Mouse (Mus musculus): ENCODE measurements around the gene Cdk2.
"Not testable (repeated sequence)": the region's sequence is repeated elsewhere in the genome, so short reads cannot be mapped to it uniquely, and the experiment has no call there.

Cdk2 gene

DNA sequence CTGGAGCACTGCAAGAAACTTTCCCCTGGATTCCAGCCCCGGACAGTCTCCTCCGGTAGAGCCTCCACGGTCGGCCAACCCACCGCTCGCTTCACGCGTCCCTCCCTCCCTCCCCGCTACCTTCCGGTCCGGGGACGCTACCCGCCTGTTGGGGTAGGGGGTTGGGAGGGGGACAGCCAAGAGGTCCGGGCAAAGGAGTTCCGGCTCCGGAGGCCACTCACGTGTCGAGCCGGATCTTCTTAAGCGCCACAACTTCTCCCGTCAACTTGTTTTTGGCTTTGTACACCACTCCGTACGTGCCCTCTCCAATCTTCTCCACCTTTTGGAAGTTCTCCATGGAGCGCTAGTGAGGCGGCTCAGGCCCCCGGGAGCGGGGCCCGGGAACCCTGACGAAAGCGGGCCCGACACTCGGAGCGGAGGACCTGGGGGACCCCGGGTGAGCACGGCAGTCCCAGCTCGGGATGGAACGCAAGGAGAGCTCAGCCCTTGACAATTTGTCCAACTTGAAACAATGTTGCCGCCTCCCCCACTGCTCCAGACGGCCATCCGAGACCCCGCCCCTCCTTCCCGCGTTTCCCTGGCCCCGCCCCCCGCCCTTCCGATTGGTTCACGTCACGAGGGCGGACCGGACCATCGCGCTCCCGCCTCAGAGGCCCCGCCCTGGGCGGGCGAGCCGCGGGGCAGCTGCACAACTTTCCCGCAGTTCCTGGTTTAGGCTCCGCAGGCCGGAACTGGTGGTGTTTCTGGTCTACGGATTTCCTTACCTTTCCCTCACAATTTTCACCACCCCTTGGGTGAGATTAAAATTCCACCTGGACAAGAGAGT lies at the start of gene Cdk2:
TSS of gene Cdk2 (minus strand) at position 541 of the 826 bp plus-strand sequence.
- in situ Hi-C loops (cut with MboI), result no loop called here

DNA sequence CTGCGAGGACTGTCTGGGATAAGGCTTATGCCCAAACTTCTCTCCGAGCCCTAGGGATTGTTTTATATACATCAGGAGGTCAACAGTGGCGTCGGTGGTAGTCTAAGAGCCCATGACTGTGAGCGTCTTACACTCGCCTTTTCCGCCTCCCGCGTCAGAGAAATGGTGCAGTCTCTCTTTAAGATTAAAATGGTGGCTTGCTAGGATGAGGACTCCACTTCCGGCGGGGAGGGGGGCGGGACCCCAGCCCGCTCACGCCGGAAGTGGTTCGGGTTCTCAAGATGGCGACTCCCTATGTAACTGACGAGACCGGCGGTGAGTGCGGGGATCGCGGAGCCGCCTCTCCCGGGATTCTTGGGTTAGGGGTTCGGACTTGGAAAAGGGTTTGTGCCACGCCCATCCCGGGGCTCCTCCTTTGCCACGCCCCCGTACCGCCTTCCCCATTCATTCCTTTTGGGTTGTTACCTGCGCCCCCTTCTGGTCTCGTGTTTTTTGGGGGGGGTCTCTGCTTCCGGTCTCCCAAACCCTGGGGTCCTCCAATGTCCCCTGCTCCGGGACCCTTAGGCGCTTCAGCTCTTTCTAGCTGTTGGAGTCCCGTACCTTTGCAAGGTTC lies 43.5 kb upstream of the Cdk2 start:
- in situ Hi-C loops (cut with MboI), result no loop called here

DNA sequence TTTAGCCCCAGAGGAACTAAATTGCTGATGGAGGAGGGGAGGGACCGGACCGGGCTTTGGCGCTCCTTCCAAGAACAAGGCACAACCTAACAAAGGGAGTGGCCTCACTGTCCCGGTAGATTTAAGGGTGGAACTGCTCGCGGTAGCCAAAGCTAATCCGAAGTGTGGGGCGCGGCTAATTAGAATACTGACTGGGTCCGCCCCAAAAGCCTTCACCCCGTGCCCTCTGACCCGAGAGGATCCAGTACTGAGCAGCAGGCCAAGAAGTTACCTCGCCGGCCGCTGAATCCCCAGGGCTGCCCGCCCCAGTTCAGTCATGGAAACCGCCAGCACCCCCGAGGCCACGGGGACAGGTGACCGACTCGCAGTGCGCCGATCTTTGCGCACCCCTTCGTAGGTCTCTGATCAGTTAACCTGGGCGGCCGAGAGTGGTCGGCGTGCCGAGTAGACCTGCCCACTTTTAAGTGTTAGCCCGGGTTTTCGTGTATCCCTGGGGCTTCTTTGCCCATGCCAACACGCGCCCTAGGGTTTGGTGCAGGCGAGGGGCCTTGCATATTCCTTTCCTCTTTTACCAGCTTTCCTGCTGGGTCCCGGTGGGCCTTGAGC lies 42.9 kb upstream of the Cdk2 start, which contains the start of gene Pym1:
TSS of gene Pym1 (plus strand) at position 244 of the 606 bp plus-strand sequence.
- in situ Hi-C loops (cut with MboI), result no loop called here

DNA sequence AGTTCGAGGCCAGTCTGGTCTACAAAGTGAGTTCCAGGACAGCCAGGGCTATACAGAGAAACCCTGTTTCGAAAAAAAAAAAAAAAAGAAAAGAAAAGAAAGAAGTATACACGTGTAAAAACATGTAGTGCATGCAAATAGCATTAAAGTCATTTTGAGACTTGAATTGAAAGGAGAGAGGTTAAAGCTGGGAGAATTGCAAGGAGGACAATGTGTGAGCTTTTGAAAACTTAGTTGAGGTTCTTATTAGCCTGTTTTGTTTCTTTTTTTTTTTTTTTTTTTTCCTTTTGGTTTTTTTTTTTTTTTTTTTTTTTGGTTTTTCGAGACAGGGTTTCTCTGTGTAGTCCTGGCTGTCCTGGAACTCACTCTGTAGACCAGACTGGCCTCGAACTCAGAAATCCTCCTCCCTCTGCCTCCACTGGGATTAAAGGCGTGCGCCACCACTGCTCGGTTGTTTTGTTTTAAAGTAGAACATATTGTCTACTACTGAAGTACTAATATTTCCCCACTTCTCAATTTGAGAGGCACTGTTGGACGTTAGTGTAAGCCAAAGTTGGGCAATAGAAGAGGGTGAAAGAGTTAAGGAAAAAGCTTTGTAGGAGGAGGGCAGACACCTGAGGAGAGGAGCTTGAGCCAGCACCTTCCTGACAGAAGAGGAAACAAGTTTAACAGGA lies 42.3 kb upstream of the Cdk2 start:
- in situ Hi-C loops (cut with MboI), result no loop called here

DNA sequence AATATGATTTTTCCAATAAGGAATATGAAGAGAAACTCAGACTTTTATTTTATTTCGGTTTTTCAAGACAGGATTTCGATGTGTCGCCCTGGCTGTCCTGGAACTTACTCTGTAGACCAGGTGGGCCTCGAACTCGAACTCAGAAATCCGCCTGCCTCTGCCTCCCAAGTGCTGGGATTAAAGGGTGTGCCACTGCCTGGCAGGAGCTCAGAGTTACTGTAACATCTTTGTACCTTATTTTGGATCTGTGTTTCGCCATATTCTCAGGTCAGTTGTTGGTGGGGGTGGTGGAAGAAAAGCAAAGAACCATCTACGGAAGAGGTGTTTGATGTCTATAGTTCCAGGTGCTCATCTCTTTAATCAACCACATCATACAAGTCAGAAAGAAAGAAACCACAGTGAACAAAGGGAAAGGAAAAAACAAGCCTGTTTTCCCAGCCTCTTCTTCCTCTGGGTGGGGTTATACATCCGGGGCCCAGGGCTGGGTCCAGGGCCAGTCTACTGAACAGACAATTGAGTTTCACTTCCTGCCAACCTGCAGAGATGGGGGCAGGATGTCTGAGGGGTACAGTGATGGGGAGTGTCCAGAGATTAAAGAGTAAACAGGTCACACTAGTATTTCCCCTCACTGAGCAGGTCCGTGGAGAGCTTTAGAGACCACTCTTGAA lies 41.2 kb upstream of the Cdk2 start:
- in situ Hi-C loops (cut with MboI), result no loop called here

DNA sequence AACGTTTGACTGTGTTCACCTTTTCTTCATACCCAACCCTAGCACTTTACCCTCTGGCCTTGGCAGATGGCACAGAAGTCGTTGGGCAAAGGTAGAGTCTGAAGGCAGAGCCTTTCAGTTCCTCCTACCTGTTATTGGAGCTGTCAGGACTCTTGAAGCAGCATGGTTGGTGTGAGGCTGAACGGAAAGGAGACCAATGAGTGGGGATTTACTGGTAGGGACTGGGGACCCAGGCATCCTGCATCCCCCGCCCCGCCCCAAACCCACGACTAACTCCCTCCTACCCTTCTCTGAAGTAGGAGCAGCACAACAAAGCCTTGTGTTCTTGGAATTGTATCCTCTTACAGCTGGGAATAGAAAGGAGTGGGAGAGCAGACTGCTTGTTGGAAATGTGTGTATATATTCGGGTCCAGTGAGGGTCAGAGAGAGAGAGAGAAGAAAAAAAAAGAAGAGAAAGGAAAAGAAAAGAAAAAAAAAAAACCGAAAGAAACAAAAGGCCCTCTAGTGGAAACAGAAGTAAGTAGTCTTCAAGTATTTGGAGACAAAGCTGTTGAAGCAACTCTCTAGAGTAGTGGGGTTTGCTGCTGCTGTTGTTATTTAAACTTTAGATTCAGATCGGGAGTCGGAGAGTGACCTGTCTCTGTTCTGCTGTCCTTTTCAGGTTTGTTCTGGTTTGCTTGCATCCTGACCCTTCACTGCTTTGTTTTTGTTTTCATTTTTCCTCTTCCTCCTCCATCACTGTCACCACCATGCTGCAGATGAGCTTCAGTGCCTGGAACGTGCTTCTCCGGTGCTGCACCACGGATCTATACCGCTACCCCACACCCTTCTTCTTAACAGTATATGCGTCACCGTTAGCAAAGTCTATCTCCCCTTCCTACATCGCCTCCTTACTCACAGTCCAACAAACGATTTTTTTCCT lies 40.1 kb upstream of the Cdk2 start, which contains the start of gene Dgka:
TSS of gene Dgka (minus strand) at position 176 of the 922 bp plus-strand sequence.
- in situ Hi-C loops (cut with MboI), result no loop called here

DNA sequence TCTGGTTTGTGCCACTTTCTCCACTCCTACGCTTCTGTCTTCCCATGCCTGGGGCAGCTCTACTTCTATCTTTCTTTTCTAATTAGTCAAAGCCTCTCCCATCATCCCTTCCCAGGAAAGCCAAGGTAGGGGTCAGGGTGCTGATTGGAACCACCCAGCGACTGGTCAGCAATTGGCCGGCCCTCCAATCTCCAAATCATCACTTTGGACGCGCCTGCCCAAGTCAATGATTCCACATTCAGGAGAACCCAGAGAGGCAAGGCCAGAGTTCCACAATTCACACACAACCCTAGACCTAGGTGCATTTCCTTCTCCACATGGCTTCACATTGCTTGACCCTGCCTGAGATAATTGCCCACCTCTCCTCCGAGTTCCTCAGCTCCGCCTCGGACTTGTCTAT lies 39.4 kb upstream of the Cdk2 start:
- in situ Hi-C loops (cut with MboI), result no loop called here

DNA sequence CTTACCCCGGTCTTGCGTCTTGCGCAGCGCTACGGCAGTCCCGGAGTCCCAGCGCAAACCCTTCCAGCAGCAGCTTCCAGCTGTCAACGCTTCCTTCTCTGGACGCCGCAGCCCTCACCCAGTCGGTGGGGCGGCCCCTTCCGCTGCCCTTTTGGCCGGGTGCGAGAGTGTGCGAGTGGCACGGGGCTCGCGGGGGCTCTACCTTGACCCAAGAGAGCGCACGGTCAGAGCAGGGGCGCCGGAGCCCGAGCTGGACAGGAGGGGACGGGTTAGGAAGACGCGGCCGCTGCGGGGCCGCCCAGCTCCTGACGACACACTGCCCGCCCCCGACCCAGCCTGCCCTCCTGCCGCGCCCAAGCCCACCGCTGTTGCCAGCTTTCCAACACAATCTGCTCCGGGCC lies 39.0 kb upstream of the Cdk2 start:
- in situ Hi-C loops (cut with MboI), result no loop called here

DNA sequence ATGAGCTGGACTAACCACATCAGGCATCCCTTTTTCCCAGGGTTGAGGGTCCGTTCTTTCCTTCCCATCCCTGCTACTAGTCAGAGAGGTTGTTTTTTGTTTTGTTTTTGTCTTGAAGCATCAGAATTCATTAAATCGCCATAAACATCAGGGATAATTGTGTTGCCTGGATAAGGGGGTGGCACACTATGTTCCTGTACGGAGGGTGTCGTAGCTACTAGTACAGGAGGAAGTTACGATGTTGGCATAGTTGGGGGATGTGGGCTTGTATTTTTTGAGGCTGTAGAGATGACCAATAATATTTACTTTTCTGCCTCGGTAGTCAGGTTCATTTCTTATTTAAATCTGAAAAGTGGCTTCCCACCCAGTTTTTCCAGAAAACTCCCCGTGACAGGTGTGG lies 38.4 kb upstream of the Cdk2 start:
- in situ Hi-C loops (cut with MboI), result no loop called here

DNA sequence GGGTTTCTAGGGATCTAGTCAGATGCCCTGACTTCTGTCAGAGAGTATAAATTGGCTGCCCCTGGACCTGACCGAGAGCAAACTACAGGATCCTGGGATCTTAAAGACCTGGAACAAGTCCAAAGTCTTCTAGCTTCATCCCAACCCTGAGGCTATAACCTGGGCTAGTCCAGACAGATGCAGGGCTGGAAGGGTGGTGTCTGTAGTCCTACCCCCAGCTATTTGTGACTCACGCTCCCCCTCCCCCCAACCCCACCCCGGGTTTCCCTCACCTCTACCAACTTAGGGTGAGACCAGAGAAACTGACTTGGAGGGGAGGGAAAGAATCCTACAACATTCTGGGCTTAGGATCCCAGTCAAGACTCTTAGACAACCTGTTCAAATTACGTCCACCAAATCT lies 37.8 kb upstream of the Cdk2 start:
- in situ Hi-C loops (cut with MboI), result no loop called here

DNA sequence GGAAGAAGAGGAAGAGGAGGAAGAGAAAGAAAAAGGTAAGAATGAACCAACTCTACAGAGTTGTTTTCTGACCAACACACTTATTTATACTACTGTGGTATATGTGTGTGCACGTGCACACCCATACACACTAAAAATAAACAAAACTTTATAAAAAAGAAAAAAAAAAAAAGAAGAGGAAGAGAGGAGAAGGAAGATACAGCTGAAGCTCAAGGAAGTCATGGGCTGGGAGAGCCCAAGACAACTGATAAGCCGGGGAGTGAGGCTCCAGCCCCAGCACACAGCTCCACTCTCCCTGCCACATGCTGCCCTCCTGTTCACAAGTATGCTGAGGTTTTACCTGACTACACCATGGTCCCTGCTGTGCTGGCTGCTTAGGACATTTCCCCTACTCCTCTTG lies 35.5 kb upstream of the Cdk2 start:
- in situ Hi-C loops (cut with MboI), result no loop called here

DNA sequence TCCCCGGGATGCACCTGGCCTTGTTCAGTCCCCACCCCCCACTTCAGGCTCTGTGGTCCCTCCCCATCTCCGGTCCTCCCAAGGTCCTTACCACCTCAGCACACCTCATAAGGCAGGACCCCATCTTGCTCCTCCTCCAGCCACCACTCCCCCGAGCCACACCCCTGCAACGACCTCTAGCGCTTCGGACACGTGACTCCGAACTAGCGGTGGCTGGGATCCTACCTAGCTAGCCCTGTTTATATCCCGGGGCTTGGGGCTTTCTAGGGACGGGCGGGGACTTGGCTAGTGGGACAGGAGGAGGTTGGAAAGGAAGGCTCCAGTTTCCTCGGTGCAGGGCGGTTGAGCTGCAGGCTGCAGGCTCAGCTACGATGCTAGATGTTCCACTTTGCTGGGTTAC lies 32.6 kb upstream of the Cdk2 start:
- in situ Hi-C loops (cut with MboI), result no loop called here

DNA sequence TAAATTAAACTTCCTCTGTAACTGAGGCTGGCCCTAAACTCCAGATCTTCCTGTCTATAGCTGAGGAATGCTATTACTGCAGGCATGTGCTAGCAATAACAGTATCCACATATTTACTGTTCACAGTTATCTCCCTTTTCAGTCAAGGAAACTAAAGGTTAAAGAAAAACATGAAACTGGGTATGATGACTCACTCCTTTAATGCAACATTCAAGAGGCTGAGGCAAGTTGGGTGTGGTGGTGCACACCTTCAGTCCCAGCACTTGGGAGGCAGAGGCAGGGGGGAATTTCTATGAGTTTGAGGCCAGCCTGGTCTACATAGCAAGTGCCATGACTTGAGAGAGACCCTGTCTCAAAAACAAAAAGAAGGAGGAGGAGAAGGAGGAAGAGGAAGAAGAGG lies 27.2 kb upstream of the Cdk2 start:
- in situ Hi-C loops (cut with MboI), result no loop called here

DNA sequence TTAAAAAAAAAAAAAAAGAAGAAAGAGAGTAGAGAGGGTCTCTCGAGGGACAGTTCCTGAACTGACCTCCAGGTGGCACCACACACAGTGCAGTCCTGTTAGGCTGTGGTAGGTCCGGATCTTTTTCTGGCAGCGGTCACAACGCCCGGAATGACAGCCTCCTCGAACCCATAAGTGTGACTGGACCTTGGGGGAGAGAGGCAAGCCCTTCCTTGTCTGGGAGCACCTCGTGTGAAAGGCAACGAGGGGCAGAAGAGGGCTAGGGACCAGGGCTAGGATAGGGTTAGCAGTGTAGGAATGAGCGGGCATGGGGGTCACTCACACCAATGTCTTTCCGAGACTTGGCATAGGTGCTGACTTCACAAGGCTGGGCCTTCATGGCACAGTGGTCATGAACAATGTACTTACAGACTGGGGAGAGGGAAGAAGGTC lies 26.2 kb upstream of the Cdk2 start:
- in situ Hi-C loops (cut with MboI), result no loop called here

DNA sequence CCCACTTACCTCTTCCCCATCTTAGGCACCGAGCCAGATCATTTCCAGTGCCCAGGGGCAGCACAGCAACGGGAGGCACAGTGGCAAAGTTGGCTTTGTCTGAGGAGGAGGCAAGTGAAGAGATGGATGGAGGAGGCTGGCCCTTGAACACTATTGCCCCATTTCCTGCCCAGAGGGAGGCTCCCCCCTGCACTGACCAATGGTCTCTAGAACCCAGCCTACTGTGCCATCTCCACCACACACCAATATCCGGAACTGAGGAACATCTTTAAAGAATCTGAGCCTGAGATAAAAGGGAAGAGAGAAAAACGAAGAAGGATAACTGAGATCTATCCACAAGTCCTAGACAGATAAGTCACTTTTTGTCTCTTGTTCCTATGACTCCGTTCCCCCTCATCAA lies 23.2 kb upstream of the Cdk2 start:
- in situ Hi-C loops (cut with MboI), result no loop called here

DNA sequence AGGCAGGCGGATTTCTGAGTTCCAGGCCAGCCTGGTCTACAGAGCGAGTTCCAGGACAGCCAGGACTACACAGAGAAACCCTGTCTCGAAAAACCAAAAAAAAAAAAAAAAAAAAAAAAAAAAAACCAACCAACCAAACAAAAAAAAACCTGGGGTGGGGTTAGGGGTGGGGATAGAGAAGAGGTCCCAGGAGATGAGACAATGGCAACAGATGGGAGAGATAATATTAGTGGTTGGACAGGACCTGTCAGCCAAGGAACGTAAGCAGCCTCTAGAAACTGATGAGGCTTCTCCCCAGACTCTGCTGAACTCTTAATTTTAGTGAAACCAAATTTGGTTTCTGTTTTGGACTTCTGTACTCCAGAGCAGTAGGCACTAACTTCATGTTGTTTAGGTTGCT lies 20.6 kb upstream of the Cdk2 start:
- in situ Hi-C loops (cut with MboI), result not testable (repeated sequence)

DNA sequence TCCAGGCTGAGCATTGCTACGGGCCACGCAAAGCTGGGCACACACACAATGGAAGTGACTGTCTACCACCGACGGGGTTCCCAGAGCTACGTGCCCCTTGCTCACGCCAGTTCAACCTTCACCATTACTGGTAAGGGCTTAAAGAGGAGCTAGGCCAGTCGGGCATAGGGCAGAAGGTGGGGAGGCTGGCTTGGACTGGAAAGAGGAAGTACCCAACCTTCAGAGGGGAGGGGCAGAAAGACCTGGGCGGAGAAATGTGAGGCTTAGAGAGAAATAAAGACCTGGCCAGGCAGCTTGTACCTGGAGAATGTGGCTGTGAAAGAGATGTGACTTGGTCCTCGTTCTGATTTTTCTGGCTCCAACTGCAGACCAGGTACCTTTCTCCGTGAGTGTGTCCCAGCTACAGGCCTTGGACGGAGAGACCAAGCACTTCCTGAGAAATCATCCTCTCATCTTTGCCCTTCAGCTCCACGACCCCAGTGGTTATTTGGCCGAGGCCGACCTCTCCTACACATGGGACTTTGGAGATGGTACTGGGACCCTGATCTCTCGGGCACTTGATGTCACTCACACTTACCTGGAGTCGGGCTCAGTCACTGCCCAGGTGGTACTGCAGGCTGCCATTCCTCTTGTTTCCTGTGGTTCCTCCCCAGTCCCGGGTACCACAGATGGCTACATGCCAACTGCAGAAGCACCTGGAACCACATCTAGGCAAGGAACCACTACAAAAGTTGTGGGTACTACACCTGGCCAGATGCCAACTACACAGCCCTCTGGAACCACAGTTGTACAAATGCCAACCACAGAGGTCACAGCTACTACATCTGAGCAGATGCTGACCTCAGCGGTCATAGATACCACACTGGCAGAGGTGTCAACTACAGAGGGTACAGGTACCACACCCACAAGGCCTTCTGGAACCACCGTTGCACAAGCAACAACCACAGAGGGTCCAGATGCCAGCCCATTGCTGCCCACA lies 11.0 kb upstream of the Cdk2 start:
- in situ Hi-C loops (cut with MboI), result no loop called here

DNA sequence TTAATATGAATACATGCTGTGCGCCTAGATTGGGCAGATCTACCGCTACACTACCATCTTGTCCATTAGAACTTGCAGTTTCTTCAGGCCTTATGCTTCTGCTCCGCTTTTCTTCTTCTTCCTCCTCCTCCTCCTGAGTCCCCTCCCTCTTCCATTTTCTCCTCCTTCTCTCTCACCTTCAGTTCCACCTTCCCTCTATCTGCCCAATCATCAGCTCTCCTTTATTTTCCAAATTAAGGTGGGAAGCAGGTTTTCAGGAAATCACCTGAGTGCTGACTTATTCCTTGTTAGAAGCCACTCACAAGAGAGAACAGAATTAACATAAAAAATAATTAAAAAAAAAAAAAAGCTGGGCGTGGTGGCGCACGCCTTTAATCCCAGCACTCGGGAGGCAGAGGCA lies 6.5 kb upstream of the Cdk2 start:
- in situ Hi-C loops (cut with MboI), result not testable (repeated sequence)

DNA sequence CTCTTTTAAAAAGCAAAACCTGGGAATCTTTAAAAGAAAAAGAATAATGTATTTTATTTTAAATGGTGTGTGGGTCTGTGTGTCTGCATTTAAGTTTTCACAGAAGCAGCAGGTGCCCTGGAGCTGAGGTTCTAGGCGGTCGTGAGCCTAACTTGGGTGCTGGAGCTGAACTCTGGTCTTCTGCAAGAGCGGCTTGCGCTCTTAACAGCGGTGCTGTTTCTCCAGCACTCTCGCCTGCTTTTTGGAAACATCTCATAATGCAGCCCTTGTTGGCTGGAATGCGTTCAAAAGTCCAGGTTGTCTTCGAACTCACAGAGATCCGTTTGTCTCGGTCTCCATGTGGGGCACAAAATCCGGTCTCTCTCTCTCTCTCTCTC lies 474 bp upstream of the Cdk2 start:
- in situ Hi-C loops (cut with MboI), result no loop called here

DNA sequence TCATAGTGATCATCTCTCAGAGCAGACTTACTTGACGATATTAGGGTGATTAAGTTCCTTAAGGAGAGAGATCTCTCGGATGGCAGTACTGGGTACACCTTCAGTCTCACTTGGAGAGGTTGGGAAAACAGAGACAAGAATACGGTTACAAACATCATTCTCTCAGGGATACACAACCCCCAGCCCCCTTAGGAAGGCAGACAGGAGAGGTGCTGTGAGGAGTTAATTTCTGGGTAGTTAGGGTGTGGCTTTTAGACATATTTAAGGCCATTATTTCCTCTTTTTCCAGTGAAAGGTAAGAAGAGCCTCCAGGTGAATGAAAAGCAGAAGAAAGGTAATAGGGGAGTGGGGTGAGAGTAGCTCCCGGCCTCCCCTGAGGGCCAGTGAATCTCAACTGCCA lies 936 bp downstream of the Cdk2 start, which contains the start of gene Pmel:
TSS of gene Pmel (plus strand) at position 301 of the 400 bp plus-strand sequence.
- in situ Hi-C loops (cut with MboI), result no loop called here

Measured in mature B cell (primary cell).